Mouse (Mus musculus): ENCODE measurements around the gene Pdxk.

DNA sequence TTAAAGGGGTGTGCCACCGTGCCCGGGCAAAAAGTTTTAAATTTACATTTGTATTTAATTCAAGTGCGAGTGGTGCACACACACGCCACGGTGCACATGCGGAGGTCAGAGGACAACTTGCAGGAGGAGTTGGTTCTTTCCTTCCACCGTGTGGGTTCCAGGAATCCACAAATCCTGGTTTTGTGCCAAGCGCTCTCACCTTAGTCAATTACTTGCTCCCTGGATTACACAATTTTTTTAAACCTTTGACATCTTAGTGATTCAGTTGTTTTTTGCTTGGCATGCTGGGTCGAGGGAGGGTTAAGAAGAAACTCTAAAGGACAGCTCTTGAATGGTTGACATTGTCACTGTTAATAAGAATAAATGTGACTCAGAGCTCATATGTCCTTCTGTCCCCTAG, 1.9 kb upstream of the Pdxk start:
- TF ChIP-seq CTCF (IDR thresholded peaks at IDR 0.05; ENCODE audit: low read depth, low read length): no peak
- TF ChIP-seq EP300 (IDR thresholded peaks at IDR 0.05; ENCODE audit: insufficient read depth, low read depth, low read length): no peak
